Mouse (Mus musculus) embryonic facial prominence, embryonic 15.5 days (tissue): ENCODE measurements around the gene Napsa. TPM values are rescaled to one million over a fixed set of nuclear protein-coding genes. Genes with fewer than 3 reads are reported as not detected.

Source experiments
- ATAC-seq: fragments of 200-750 bp; cut with Nextera tagmentation; 2 replicates; pipeline ENCODE4 v1.8.0; 2017; ENCODE audit warnings: low read depth, moderate TSS enrichment; ENCODE audit not compliant: insufficient number of reproducible peaks, low FRiP score, low TSS enrichment
- H3K27ac ChIP-seq: fragments of 300-500 bp; sonication (generic); replicated peaks from 2 replicates; pipeline ENCODE4 v1.5.1; 2015; ENCODE audit warnings: mild to moderate bottlenecking, inconsistent platforms
- H3K27me3 ChIP-seq: fragments of 300-500 bp; sonication (generic); 2 replicates; pipeline ENCODE4 v1.6.1; 2015; ENCODE audit warnings: inconsistent platforms
- H3K36me3 ChIP-seq: fragments of 300-500 bp; sonication (generic); 2 replicates; pipeline ENCODE4 v1.6.1; 2015; ENCODE audit warnings: mild to moderate bottlenecking, inconsistent platforms
- H3K4me1 ChIP-seq: fragments of 300-500 bp; sonication (generic); 2 replicates; pipeline ENCODE4 v1.6.1; 2015; ENCODE audit warnings: inconsistent platforms
- H3K4me2 ChIP-seq: fragments of 300-500 bp; sonication (generic); replicated peaks from 2 replicates; pipeline ENCODE4 v1.6.1; 2015; ENCODE audit warnings: mild to moderate bottlenecking, inconsistent platforms
- H3K4me3 ChIP-seq: fragments of 300-500 bp; sonication (generic); replicated peaks from 2 replicates; pipeline ENCODE4 v1.5.1; 2015; ENCODE audit warnings: mild to moderate bottlenecking, inconsistent platforms
- H3K9ac ChIP-seq: fragments of 300-500 bp; sonication (generic); 2 replicates; pipeline ENCODE4 v1.6.1; 2015; ENCODE audit warnings: inconsistent platforms
- H3K9me3 ChIP-seq: fragments of 300-500 bp; sonication (generic); replicated peaks from 2 replicates; pipeline ENCODE4 v1.6.1; 2016; ENCODE audit warnings: inconsistent platforms
- WGBS: fragments of 180-500 bp; shearing (Covaris S2); methylation state at CpG from one replicate; pipeline ENCODE4 v1.1.7; 2015; 5-methylcytosine and 5-hydroxymethylcytosine counted together
- polyA plus RNA-seq: library from polyadenylated mRNA; unstranded; fragments of >200 nt; fragmentation: Nextera tagmentation; extraction: Ambion mirVana; gene quantifications from 2 replicates; pipeline ENCODE4 v1.2.1, GENCODE M21; 2015

The Napsa gene
- polyA plus RNA-seq, 1 experiment from 2014 or later, result 2.9 TPM

- Histone ChIP-seq H3K4me3 (no peak overlapping the region), H3K4me2 (no peak overlapping the region), H3K9ac (no peak overlapping the region), H3K36me3 (no peaks in the 10 kb centered on the region), H3K9me3 (no peaks in the 10 kb centered on the region), H3K27me3 (peaks cover 46% of the 10 kb centered on the region), H3K27ac (no peak overlapping the region), H3K4me1 (peaks cover 29% of the 10 kb centered on the region)
- WGBS, result 13% methylated on average over 19 of the region's 19 CpGs
- no peak for ATAC-seq
Observed at GRCm38 (mm10) chr7:44601646-44602045, 29.5 kb downstream of the Napsa start.

GRCm38 (mm10) chr7:44602443-44602842, 30.3 kb downstream of the Napsa start:
- H3K9me3 ChIP-seq, result no peaks in the 10 kb centered on the region
- H3K4me3 ChIP-seq, result no peak overlapping the region
- peaks cover 48% of the 10 kb centered on the region for H3K27me3 ChIP-seq
- peaks cover 29% of the 10 kb centered on the region for H3K4me1 ChIP-seq
- no peak for ATAC-seq
- no peaks in the 10 kb centered on the region for H3K36me3 ChIP-seq
- no peak overlapping the region for H3K4me2 ChIP-seq
- WGBS, result 11% methylated on average over 11 of the region's 11 CpGs
- no peak overlapping the region for H3K27ac ChIP-seq
- no peak overlapping the region for H3K9ac ChIP-seq

- peaks cover 48% of the 10 kb centered on the region for H3K27me3 ChIP-seq
- H3K4me2 ChIP-seq, result peak overlapping the region; percentile 60
- peaks cover 29% of the 10 kb centered on the region for H3K4me1 ChIP-seq
- 3% methylated on average over 20 of the region's 20 CpGs for WGBS
- no peak overlapping the region for H3K9ac ChIP-seq
- ATAC-seq, result no peak
- no peaks in the 10 kb centered on the region for H3K9me3 ChIP-seq
- no peak overlapping the region for H3K27ac ChIP-seq
- H3K4me3 ChIP-seq, result peak overlapping the region; percentile 41
- no peaks in the 10 kb centered on the region for H3K36me3 ChIP-seq
Observed at GRCm38 (mm10) chr7:44603186-44603855, 31.1 kb downstream of the Napsa start.

- peak overlapping the region; percentile 41 for H3K4me3 ChIP-seq
- peak; percentile 72 for ATAC-seq
- H3K9ac ChIP-seq, result no peak overlapping the region
- WGBS, result under 1% methylated on average over 24 of the region's 25 CpGs
- H3K9me3 ChIP-seq, result no peaks in the 10 kb centered on the region
- peaks cover 48% of the 10 kb centered on the region for H3K27me3 ChIP-seq
- H3K36me3 ChIP-seq, result no peaks in the 10 kb centered on the region
- H3K27ac ChIP-seq, result 0 out of 2 replicates have a peak overlapping the region, but pooled peaks have one; percentile 55
- peaks cover 29% of the 10 kb centered on the region for H3K4me1 ChIP-seq
- H3K4me2 ChIP-seq, result peak overlapping the region; percentile 60
Observed at GRCm38 (mm10) chr7:44604139-44604606, 32.0 kb downstream of the Napsa start.

- Histone ChIP-seq H3K27me3 (peaks cover 48% of the 10 kb centered on the region), H3K9me3 (no peaks in the 10 kb centered on the region), H3K9ac (no peak overlapping the region), H3K27ac (no peak overlapping the region), H3K4me1 (peaks cover 29% of the 10 kb centered on the region), H3K36me3 (no peaks in the 10 kb centered on the region), H3K4me3 (peak overlapping the region; percentile 41), H3K4me2 (peak overlapping the region; percentile 60)
- WGBS, result 0% methylated on average over 8 of the region's 8 CpGs
- ATAC-seq, result no peak
Observed at GRCm38 (mm10) chr7:44604619-44605018, 32.4 kb downstream of the Napsa start.

GRCm38 (mm10) chr7:44605436-44605835, 33.3 kb downstream of the Napsa start:
- 36% methylated on average over 7 of the region's 7 CpGs for WGBS
- Histone ChIP-seq H3K27ac (no peak overlapping the region), H3K4me1 (peaks cover 29% of the 10 kb centered on the region), H3K4me2 (no peak overlapping the region), H3K9ac (no peak overlapping the region), H3K27me3 (peaks cover 48% of the 10 kb centered on the region), H3K4me3 (no peak overlapping the region), H3K36me3 (no peaks in the 10 kb centered on the region), H3K9me3 (no peaks in the 10 kb centered on the region)
- no peak for ATAC-seq

- ATAC-seq, result no peak
- H3K27ac ChIP-seq, result no peak overlapping the region
- H3K9me3 ChIP-seq, result no peaks in the 10 kb centered on the region
- WGBS, result 9% methylated on average over 29 of the region's 29 CpGs
- H3K27me3 ChIP-seq, result peaks cover 40% of the 10 kb centered on the region
- H3K4me3 ChIP-seq, result no peak overlapping the region; the same call in 1 of the 2 replicates
- no peaks in the 10 kb centered on the region for H3K36me3 ChIP-seq
- no peak overlapping the region for H3K9ac ChIP-seq
- no peak overlapping the region for H3K4me2 ChIP-seq
- peaks cover 29% of the 10 kb centered on the region for H3K4me1 ChIP-seq
Observed at GRCm38 (mm10) chr7:44606171-44606901, 34.2 kb downstream of the Napsa start.

- no peak for ATAC-seq
- Histone ChIP-seq H3K27me3 (peaks cover 20% of the 10 kb centered on the region), H3K4me1 (0 out of 2 replicates have a peak, but pooled peaks cover 4% of the 10 kb centered on the region)
Observed at GRCm38 (mm10) chr7:44612192-44612591, 40.0 kb downstream of the Napsa start.

GRCm38 (mm10) chr7:44614041-44614688, 42.0 kb downstream of the Napsa start:
- Histone ChIP-seq H3K4me1 (0 out of 2 replicates have a peak, but pooled peaks cover 4% of the 10 kb centered on the region), H3K27me3 (peaks cover 20% of the 10 kb centered on the region), H3K9ac (no peak overlapping the region), H3K4me2 (no peak overlapping the region), H3K36me3 (no peaks in the 10 kb centered on the region), H3K4me3 (no peak overlapping the region), H3K27ac (no peak overlapping the region), H3K9me3 (no peaks in the 10 kb centered on the region)
- ATAC-seq, result no peak
- WGBS, result 4% methylated on average over 20 of the region's 20 CpGs

More at GRCm38 (mm10) chr7:44612192-44612591, 40.0 kb downstream of the Napsa start:
- no peak overlapping the region for H3K4me2 ChIP-seq
- H3K4me3 ChIP-seq, result no peak overlapping the region
- 83% methylated on average over 7 of the region's 7 CpGs for WGBS
- H3K36me3 ChIP-seq, result no peaks in the 10 kb centered on the region
- no peak overlapping the region for H3K27ac ChIP-seq
- H3K9me3 ChIP-seq, result no peaks in the 10 kb centered on the region
- no peak overlapping the region for H3K9ac ChIP-seq

- Histone ChIP-seq H3K4me3 (no peak overlapping the region), H3K9ac (no peak overlapping the region), H3K4me2 (no peak overlapping the region), H3K36me3 (no peaks in the 10 kb centered on the region), H3K27ac (no peak overlapping the region), H3K9me3 (no peaks in the 10 kb centered on the region), H3K27me3 (peaks cover 20% of the 10 kb centered on the region), H3K4me1 (0 out of 2 replicates have a peak, but pooled peaks cover 4% of the 10 kb centered on the region)
- WGBS, result 10% methylated on average over 10 of the region's 10 CpGs
- no peak for ATAC-seq
Observed at GRCm38 (mm10) chr7:44615309-44615708, 43.1 kb downstream of the Napsa start.

GRCm38 (mm10) chr7:44615987-44616386, 43.8 kb downstream of the Napsa start:
- H3K4me3 ChIP-seq, result no peak overlapping the region
- WGBS, result 75% methylated on average over 14 of the region's 14 CpGs

More at GRCm38 (mm10) chr7:44615987-44616386, 43.8 kb downstream of the Napsa start:
- H3K27ac ChIP-seq, result no peak overlapping the region
- ATAC-seq, result no peak
- no peaks in the 10 kb centered on the region for H3K9me3 ChIP-seq
- no peaks in the 10 kb centered on the region for H3K36me3 ChIP-seq
- no peak overlapping the region for H3K4me2 ChIP-seq
- 0 out of 2 replicates have a peak, but pooled peaks cover 4% of the 10 kb centered on the region for H3K4me1 ChIP-seq
- peaks cover 20% of the 10 kb centered on the region for H3K27me3 ChIP-seq
- H3K9ac ChIP-seq, result no peak overlapping the region
